8 mouse cellular contexts compared by ENCODE assay signal in the genomic region with DNA sequence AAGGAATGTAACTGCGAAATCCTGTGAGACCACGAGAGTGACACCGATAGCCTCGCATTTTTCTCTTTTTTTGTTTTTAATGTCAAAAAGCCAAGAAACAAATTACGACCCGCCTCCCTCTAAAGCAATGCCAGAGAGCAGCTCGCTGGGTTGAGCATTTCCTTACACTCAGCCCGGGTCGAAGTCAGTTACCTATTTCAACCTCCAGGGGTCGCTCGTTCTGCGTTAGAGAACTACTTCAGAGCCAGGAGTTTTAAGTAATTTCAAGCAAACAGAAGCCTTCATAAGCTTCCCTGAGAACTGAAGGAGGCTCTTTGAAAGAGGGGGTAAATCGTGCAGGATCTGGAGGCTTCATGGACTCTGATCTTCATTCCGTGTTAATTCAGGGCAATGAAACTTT. TPM values are rescaled to one million over a fixed set of nuclear protein-coding genes. Genes with fewer than 3 reads are reported as not detected.
DNase-seq lines count a peak whose midpoint lies in the region; ATAC-seq and TF ChIP-seq lines count a peak whose summit lies in the region.

No protein-coding gene starts in this region.

- intact Hi-C loops in gastrocnemius, adult 2 months (cut with DNase I), result loop anchor here (1.0 kb wide), 1 partner anchor 116 kb away; no protein-coding TSS in a partner anchor

- H3K4me3 ChIP-seq in gastrocnemius, adult 2 months, result peak overlapping the region; percentile 62
- no peak overlapping the region for H3K4me3 ChIP-seq in hindbrain, embryonic 16.5 days (ENCODE audit: low read length)

- WGBS in hindbrain, embryonic 16.5 days, result 2% methylated on average over 14 of the region's 14 CpGs

- H3K4me2 ChIP-seq in hindbrain, embryonic 16.5 days (ENCODE audit: low read length), result peak overlapping the region; percentile 42

- peak; percentile 88 for ATAC-seq in hindbrain, embryonic 16.5 days

- peak; percentile 75 for DNase-seq in T-cell, adult 2 months (ENCODE audit: low spot score)
- DNase-seq in cerebellum, postnatal 36 days, result peak; percentile 78 to 86
- peak; percentile 78 for DNase-seq in gastrocnemius, adult 2 months
- peak; percentile 74 for DNase-seq in left cerebral cortex, adult 11 months (ENCODE audit: low spot score)
- peak; percentile 93 for DNase-seq in lung, postnatal 36 days
- peak; percentile 61 for DNase-seq in retina, postnatal 7 days (ENCODE audit: low read depth, low spot score)
- peak; percentile 51 to 68 for DNase-seq in urinary bladder, adult 18-20 months (ENCODE audit: low spot score in 2 of 2)

- peak overlapping the region; percentile 15; the same call in 1 of the 2 replicates for H3K9ac ChIP-seq in hindbrain, embryonic 16.5 days (ENCODE audit: low read depth, low read length)

- no peaks in the 10 kb centered on the region for H3K9me3 ChIP-seq in hindbrain, embryonic 16.5 days (ENCODE audit: control insufficient read depth, low read length)

- peak; percentile 93 for TF ChIP-seq CTCF in gastrocnemius, adult 2 months (IDR thresholded peaks at IDR 0.05)

- no peaks in the 10 kb centered on the region for H3K36me3 ChIP-seq in hindbrain, embryonic 16.5 days (ENCODE audit: control insufficient read depth, insufficient read depth, low read length)

- peaks cover 4% of the 10 kb centered on the region for H3K4me1 ChIP-seq in hindbrain, embryonic 16.5 days (ENCODE audit: control insufficient read depth, insufficient read depth, low read depth, low read length)

- peak overlapping the region; percentile 63 for H3K27ac ChIP-seq in gastrocnemius, adult 2 months
- no peak overlapping the region for H3K27ac ChIP-seq in hindbrain, embryonic 16.5 days (ENCODE audit: low read depth, low read length)

- H3K27me3 ChIP-seq in hindbrain, embryonic 16.5 days (replicated peaks; ENCODE audit: control insufficient read depth, insufficient read depth, low read length), result no peaks in the 10 kb centered on the region

RNA-seq across cellular contexts. Expression of a gene that starts 4.3 kb away (rescaled TPM):
- 1 to 10 TPM; 4.3 TPM for total RNA-seq in gastrocnemius, adult 2 months (2021)
- polyA plus RNA-seq in hindbrain, embryonic 16.5 days (2015; fragmentation: Nextera tagmentation; extraction: Ambion mirVana), result not detected in 2 replicates

RNA-seq across cellular contexts. Expression of a gene that starts 12.2 kb away (rescaled TPM):
- under 1 TPM; 0.23 to 0.25 TPM for total RNA-seq in gastrocnemius, adult 2 months (2021)
- polyA plus RNA-seq in hindbrain, embryonic 16.5 days (2015; fragmentation: Nextera tagmentation; extraction: Ambion mirVana), result 0.18 TPM in 1 of 2 replicates, not detected in the other

RNA-seq across cellular contexts. Expression of a gene that starts 29.9 kb away (rescaled TPM):
- under 1 TPM in 1 of 2 experiments, not detected in 1; 0.33 TPM for total RNA-seq in gastrocnemius, adult 2 months (2021)
- polyA plus RNA-seq in hindbrain, embryonic 16.5 days (2015; fragmentation: Nextera tagmentation; extraction: Ambion mirVana), result 0.78 and 1.7 TPM in 2 replicates

RNA-seq across cellular contexts. Expression of a gene that starts 35.3 kb away (rescaled TPM):
- total RNA-seq in gastrocnemius, adult 2 months (2021), result 100 to 1,000 TPM; 175 to 177 TPM
- polyA plus RNA-seq in hindbrain, embryonic 16.5 days (2015; fragmentation: Nextera tagmentation; extraction: Ambion mirVana), result 341 and 344 TPM in 2 replicates

RNA-seq across cellular contexts. Expression of a gene that starts 36.0 kb away (rescaled TPM):
- 100 to 1,000 TPM in 1 of 2 experiments, 10 to 100 TPM in 1; 86.5 to 135 TPM for total RNA-seq in gastrocnemius, adult 2 months (2021)
- 118 and 123 TPM in 2 replicates for polyA plus RNA-seq in hindbrain, embryonic 16.5 days (2015; fragmentation: Nextera tagmentation; extraction: Ambion mirVana)
